Mouse (Mus musculus) gastrocnemius, postnatal 10 days (tissue): Measurements from ENCODE around the gene Arf6. TPM values are rescaled to one million over a fixed set of nuclear protein-coding genes. Genes with fewer than 3 reads are reported as not detected.
"Not testable (repeated sequence)": the region's sequence is repeated elsewhere in the genome, so short reads cannot be mapped to it uniquely, and the experiment has no call there.

ENCODE experiments used
- DNase-seq: peaks from one replicate; pipeline ENCODE4 v3.0.0; 2021; ENCODE audit warnings: mixed read lengths
- long read RNA-seq, 2 experiments: library from polyadenylated mRNA; stranded (forward); transcript quantifications; one replicate each; pipeline ENCODE4 v2.0.0; 2021
- total RNA-seq, 2 experiments: library from RNA; stranded (reverse); gene quantifications; 2 replicates each; pipeline ENCODE4 v1.2.3; 2021

The Arf6 gene
- total RNA-seq: 10 to 100 TPM; 42.5 to 52.1 TPM
- long read RNA-seq, experiment 1, transcript Arf6-201 (2 exons, 1,534 nt): major isoform, 69 of 82 reads
- long read RNA-seq, experiment 1, partial matches to known transcripts: 0 of 82 reads
- long read RNA-seq, experiment 1, other reads (novel, unspliced or antisense): 13 of 82 reads
- long read RNA-seq, experiment 2, transcript Arf6-201 (2 exons, 1,534 nt): major isoform, 74 of 86 reads
- long read RNA-seq, experiment 2, partial matches to known transcripts: 0 of 86 reads
- long read RNA-seq, experiment 2, other reads (novel, unspliced or antisense): 12 of 86 reads

- peak; percentile 100 for DNase-seq
These were observed at the start of gene Arf6, which contains the start of gene Gm9887 for GRCm38 (mm10) chr12:69371854-69372671. TSS of gene Arf6 (plus strand) at chr12:69372150. TSS of gene Gm9887 (minus strand) at chr12:69372458.

DNA sequence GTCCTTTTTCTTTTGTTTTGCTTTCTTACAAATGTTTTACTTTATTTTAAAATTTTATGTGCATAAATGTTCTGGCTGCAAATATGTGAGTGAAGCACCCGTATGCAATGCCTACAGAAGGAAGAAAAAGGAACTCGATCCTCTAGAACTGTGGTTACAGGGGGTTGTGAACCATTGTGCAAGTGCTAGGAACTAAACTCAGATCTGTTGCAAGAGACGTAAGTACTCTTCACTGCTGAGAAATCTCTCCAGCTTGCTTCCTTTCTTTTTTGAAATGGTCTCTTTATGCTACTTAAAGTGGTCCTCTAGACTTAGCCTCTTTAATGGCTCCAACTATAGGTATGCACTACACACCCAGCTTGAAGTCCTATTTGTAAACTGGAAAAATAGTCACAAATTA, 40.8 kb upstream of the Arf6 start:
- no peak for DNase-seq

GRCm38 (mm10) chr12:69332147-69332546, 39.8 kb upstream of the Arf6 start:
- DNase-seq: no peak

DNA sequence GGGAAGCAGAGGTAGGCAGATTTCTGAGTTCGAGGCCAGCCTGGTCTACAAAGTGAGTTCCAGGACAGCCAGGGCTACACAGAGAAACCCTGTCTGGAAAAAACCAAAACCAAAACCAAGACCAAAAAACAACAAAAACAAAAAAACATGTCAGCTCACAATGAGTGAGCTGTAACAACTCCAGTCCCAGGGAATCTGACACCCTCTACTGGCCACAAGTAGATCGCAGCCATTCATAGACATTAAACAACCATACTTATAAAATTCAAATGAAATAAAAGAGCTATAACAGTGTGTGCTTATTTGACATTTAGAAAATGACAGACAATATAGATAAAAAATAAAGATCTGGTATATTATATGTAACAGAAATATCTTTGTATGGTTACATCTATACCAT, 38.4 kb upstream of the Arf6 start:
- DNase-seq: no peak

GRCm38 (mm10) chr12:69349928-69350327, 22.0 kb upstream of the Arf6 start:
- DNase-seq: no peak

DNA sequence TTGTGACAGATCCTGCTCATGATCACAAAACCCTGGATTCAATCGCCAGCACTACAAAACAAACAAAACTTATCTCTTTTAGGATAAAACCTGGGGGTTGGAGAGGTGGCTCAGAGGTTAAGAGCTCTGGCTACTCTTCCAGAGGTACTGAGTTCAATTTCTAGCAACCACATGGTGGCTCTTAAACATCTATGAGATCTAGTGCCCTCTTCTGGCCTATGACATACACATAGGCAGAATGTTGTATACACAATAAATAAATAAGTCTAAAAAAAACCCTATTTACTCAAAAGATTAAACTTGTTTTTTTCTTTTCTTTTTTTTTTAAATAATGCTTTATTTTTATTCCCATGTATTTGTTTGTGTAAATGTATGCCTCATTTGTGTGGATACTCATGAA, 20.3 kb upstream of the Arf6 start:
- DNase-seq: no peak

- peak; percentile 79 for DNase-seq
These were observed 15.2 kb upstream of the Arf6 start, which contains the start of gene Nemf for GRCm38 (mm10) chr12:69356546-69357299. TSS of gene Nemf (minus strand) at chr12:69357165.

DNA sequence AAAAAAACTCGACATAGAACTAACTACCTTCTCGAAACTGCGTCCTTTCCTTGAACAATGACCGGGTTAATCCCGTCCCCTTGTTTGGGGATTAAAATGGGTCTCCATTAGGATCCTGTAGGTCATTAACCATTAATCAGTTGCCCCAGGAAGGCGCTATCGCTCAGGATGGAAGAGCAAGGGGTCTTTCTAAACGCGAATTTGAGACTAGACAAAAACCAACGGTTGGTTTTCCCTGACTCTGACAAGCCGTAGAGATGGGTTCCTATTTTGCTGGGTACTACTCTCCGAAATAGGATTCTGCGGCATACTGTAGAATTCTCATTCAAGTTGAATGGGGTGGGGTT, 14.7 kb upstream of the Arf6 start:
- no peak for DNase-seq

DNA sequence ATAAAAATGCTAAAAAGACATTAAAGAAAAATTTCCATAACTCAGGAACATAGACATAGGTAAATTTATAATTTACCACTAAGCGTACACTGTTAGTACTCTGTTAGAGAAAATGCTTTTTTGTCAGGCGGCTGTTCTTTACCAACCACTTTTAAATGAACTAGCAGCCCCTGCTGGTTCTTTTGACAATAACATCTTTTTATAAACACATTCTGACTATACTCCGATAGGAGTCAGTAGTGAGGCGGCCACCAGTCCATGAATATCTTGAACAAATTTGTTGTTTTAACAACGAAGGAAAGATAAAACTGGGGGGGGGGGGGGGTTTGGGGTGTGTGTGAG, 11.3 kb upstream of the Arf6 start:
- no peak for DNase-seq

DNA sequence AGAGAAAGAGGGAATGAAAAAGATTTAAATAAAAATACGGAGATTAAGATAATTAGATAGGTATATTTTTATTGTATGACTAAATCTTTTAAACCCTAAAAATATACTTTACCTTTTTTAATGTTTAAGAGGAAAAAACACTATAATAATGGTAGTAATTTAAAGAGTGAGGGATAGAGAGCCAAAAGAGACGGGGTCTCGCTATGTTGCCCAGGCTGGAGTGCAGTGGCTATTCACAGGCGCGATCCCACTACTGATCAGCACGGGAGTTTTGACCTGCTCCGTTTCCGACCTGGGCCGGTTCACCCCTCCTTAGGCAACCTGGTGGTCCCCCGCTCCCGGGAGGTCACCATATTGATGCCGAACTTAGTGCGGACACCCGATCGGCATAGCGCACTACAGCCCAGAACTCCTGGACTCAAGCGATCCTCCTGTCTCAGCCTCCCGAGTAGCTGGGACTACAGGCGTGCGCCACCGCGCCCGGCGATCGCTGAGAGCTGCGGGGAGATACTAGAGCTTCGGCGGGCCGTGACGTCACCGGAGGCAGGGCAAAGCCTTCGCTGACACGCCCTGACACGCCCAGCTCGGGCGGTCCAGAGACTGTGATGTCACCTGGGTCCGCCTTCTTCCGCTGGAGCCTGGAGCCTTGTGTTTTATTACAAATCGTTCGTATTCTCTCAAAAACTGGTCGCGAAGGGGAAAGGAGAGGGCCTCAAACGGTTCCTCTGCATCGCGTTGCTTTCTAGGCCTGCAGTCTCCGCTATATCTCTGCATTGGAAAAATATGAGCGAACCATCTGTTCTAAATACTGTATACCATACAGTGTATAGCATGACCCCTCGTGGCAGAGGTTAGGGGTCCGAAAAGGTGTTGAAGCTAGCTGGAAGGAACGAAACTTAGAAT, 10.7 kb upstream of the Arf6 start:
- peak; percentile 99 for DNase-seq

GRCm38 (mm10) chr12:69361919-69362318, 10.0 kb upstream of the Arf6 start:
- no peak for DNase-seq

GRCm38 (mm10) chr12:69362388-69362787, 9.6 kb upstream of the Arf6 start:
- no peak for DNase-seq

- DNase-seq: not testable (repeated sequence)
These were observed 8.8 kb upstream of the Arf6 start for GRCm38 (mm10) chr12:69363110-69363509.

DNA sequence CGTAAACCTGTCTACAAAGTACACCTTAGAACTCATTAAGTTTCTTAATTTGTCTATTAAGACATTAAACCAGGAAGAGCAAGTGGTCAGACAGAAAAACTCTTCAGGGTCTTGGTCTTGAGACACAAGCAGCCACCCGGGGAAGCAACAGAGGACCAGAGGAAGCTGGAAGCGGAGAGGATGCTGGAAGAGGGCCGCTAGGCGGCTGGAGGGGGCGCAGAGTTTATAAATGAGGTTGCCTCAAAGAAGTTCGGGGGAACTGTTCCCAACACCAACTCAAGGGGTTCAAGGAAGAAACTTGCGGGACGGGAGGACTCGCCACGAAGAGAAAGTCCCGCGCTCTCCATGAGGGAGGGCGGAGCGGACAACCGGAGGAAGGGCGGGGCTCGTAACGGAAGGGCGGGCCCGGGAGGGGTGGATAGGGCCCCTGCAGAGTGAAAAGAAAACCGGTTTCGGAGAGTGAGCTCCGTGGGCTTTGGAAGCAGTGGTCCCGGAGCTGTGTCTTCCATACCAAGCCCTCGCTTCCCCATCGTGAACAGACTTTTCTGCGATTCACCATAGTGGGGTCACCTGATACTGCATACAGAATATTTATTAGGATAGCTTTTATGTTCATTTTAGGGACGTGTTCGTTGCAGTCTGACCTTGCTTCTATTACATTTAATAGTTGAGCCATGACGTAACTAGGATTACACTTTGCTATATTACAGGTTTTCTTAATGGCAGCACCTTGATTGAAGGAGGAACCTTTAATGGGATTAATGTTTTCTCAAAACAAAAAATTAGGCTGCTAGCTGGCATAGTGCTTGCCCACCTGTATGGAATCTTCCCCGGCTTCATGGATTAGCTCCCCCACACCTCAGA, 7.8 kb upstream of the Arf6 start:
- peak; percentile 75 for DNase-seq

DNA sequence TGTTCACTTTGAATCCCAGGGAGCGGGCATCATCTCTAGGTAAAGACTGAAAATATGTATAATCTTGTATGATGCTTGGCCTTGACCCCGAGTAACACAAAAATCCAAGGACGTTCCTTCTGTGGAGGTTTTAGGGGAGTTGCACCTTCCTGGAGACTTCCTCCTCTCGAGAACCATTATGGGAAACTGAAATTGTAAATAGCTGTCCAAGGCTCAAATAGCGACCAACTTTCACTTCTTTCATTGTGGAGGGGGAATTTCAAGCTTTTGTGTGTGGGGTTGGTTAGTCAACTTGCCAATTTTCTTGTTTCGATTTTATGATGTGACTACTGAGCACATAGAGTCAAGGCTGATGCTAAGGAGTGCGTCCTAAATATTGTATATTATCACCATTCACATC, 6.2 kb upstream of the Arf6 start:
- no peak for DNase-seq

- no peak for DNase-seq
These were observed 5.5 kb upstream of the Arf6 start for GRCm38 (mm10) chr12:69366424-69366823.

DNA sequence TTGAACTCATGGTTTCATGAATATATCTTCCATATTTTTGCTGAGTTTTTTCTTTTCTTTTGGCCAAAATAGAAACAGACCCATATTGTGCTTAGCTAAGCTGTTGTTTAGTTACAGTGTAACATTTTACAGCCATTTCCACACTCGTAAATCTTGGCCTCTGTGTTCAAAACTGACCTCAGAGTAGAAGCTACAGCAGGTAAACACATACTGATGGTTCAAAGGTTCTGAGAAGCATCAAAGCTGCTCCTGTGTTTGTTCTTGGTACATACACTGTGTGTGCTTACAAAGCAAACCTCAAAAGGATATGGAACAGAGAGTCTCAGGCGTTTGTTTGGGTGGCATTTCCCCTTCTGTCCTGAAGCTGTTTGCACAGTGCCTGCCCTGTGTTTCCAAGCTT, 4.4 kb upstream of the Arf6 start:
- DNase-seq: no peak

GRCm38 (mm10) chr12:69370936-69371335, 1.0 kb upstream of the Arf6 start:
- DNase-seq: no peak

GRCm38 (mm10) chr12:69371421-69371853, 513 bp upstream of the Arf6 start:
- DNase-seq: no peak

GRCm38 (mm10) chr12:69372731-69373331, 881 bp downstream of the Arf6 start:
- peak; percentile 26 for DNase-seq
